Mouse (Mus musculus) gastrocnemius, postnatal 4 days (tissue): ENCODE measurements at regions not wholly inside any gene's neighbourhood (a gene's known extent, or its start where the extent isn't known, plus 50 kb on each side); places are given as distances from the start of the nearest gene placed in this dataset. TPM values are rescaled to one million over a fixed set of nuclear protein-coding genes. Genes with fewer than 3 reads are reported as not detected.

Experiments used
- DNase-seq, 2 experiments: peaks; one replicate each; pipeline ENCODE4 v3.0.0; 2021 to 2022; ENCODE audit warnings: low spot score in 2 of 2, mixed read lengths in 2 of 2
- microRNA-seq: library from miRNA; unstranded; fragments of <30 nt; microRNA quantifications from one replicate; pipeline ENCODE4 v1.2.0, GENCODE M21; 2021

- no peak for DNase-seq
Measured at GRCm38 (mm10) chr7:139741246-139741903, 57.8 kb upstream of the Cfap46 start.

- peak in 1 of 2 experiments; percentile 26 for DNase-seq
Measured at GRCm38 (mm10) chr7:139746803-139747202, 63.2 kb upstream of the Cfap46 start.

GRCm38 (mm10) chr7:139747290-139748067 is 63.9 kb upstream of the Cfap46 start:
- no peak for DNase-seq

- no peak for DNase-seq
Measured at GRCm38 (mm10) chr7:139755004-139755403, 71.4 kb upstream of the Cfap46 start.

GRCm38 (mm10) chr7:139762522-139762921 is 71.5 kb upstream of the Adgra1 start:
- DNase-seq = no peak

- no peak for DNase-seq
Measured at GRCm38 (mm10) chr7:139763241-139763640, 70.7 kb upstream of the Adgra1 start.

GRCm38 (mm10) chr7:139766296-139766695 is 67.7 kb upstream of the Adgra1 start:
- DNase-seq = no peak

- DNase-seq = no peak
Measured at GRCm38 (mm10) chr7:139769167-139769566, 64.8 kb upstream of the Adgra1 start.

- DNase-seq = no peak
Measured at GRCm38 (mm10) chr7:139777243-139777642, 56.7 kb upstream of the Adgra1 start.

GRCm38 (mm10) chr7:139779876-139780275 is 54.1 kb upstream of the Adgra1 start:
- DNase-seq = no peak

GRCm38 (mm10) chr7:139781513-139781912 is 52.5 kb upstream of the Adgra1 start:
- DNase-seq = no peak

Small RNA genes in the stretch of these regions (microRNA-seq; reads per million reads assigned to microRNA genes)
- gene Mir6401 = not detected
